Mouse (Mus musculus): Measurements from ENCODE around the gene Prss16. TPM values are rescaled to one million over a fixed set of nuclear protein-coding genes. Genes with fewer than 3 reads are reported as not detected.

The Prss16 gene
- polyA plus RNA-seq, 1 experiment from 2014 or later, result not detected

GRCm38 (mm10) chr13:21993957-21994738, 15.4 kb downstream of the Prss16 start:
- H3K27me3 ChIP-seq (ENCODE audit: control insufficient read depth, insufficient read depth, low read length), result peaks cover 48% of the 10 kb centered on the region
- H3K4me2 ChIP-seq (ENCODE audit: low read depth, low read length), result no peak overlapping the region
- H3K4me3 ChIP-seq (ENCODE audit: low read depth, low read length), result no peak overlapping the region
- no peak overlapping the region for H3K27ac ChIP-seq (ENCODE audit: low read depth, low read length)
- 2% methylated on average over 22 of the region's 22 CpGs for WGBS
- H3K9me3 ChIP-seq (ENCODE audit: control insufficient read depth, low read length), result no peaks in the 10 kb centered on the region
- H3K9ac ChIP-seq (replicated peaks; ENCODE audit: low read depth, low read length), result no peak overlapping the region
- H3K36me3 ChIP-seq (ENCODE audit: control insufficient read depth, insufficient read depth, low read length), result no peaks in the 10 kb centered on the region
- ATAC-seq (ENCODE audit: low read depth), result no peak
- no peaks in the 10 kb centered on the region for H3K4me1 ChIP-seq (ENCODE audit: control insufficient read depth, insufficient read depth, low read length)

GRCm38 (mm10) chr13:21992550-21992949, 17.0 kb downstream of the Prss16 start:
- H3K4me3 ChIP-seq (ENCODE audit: low read depth, low read length), result no peak overlapping the region
- ATAC-seq (ENCODE audit: low read depth), result no peak
- H3K27me3 ChIP-seq (ENCODE audit: control insufficient read depth, insufficient read depth, low read length), result peaks cover 33% of the 10 kb centered on the region
- no peaks in the 10 kb centered on the region for H3K36me3 ChIP-seq (ENCODE audit: control insufficient read depth, insufficient read depth, low read length)
- no peak overlapping the region for H3K9ac ChIP-seq (replicated peaks; ENCODE audit: low read depth, low read length)
- H3K4me1 ChIP-seq (ENCODE audit: control insufficient read depth, insufficient read depth, low read length), result no peaks in the 10 kb centered on the region
- H3K27ac ChIP-seq (ENCODE audit: low read depth, low read length), result no peak overlapping the region
- no peak overlapping the region for H3K4me2 ChIP-seq (ENCODE audit: low read depth, low read length)
- WGBS, result 86% methylated on average over 5 of the region's 5 CpGs
- H3K9me3 ChIP-seq (ENCODE audit: control insufficient read depth, low read length), result no peaks in the 10 kb centered on the region

GRCm38 (mm10) chr13:21984486-21984885, 25.1 kb downstream of the Prss16 start:
- Histone ChIP-seq H3K9me3 (ENCODE audit: control insufficient read depth, low read length) (no peaks in the 10 kb centered on the region), H3K4me1 (ENCODE audit: control insufficient read depth, insufficient read depth, low read length) (peaks cover 3% of the 10 kb centered on the region; the same call in 1 of the 2 replicates), H3K4me2 (ENCODE audit: low read depth, low read length) (no peak overlapping the region), H3K36me3 (ENCODE audit: control insufficient read depth, insufficient read depth, low read length) (no peaks in the 10 kb centered on the region), H3K9ac (replicated peaks; ENCODE audit: low read depth, low read length) (no peak overlapping the region), H3K27me3 (ENCODE audit: control insufficient read depth, insufficient read depth, low read length) (peaks cover 35% of the 10 kb centered on the region), H3K27ac (ENCODE audit: low read depth, low read length) (no peak overlapping the region), H3K4me3 (ENCODE audit: low read depth, low read length) (no peak overlapping the region)
- WGBS, result 86% methylated on average over 2 of the region's 2 CpGs
- ATAC-seq (ENCODE audit: low read depth), result no peak

- Histone ChIP-seq H3K4me3 (ENCODE audit: low read depth, low read length) (peak overlapping the region; percentile 50), H3K36me3 (ENCODE audit: control insufficient read depth, insufficient read depth, low read length) (no peaks in the 10 kb centered on the region), H3K27ac (ENCODE audit: low read depth, low read length) (no peak overlapping the region), H3K9me3 (ENCODE audit: control insufficient read depth, low read length) (no peaks in the 10 kb centered on the region), H3K9ac (replicated peaks; ENCODE audit: low read depth, low read length) (peak overlapping the region; percentile 60), H3K4me1 (ENCODE audit: control insufficient read depth, insufficient read depth, low read length) (peaks cover 3% of the 10 kb centered on the region; the same call in 1 of the 2 replicates), H3K4me2 (ENCODE audit: low read depth, low read length) (peak overlapping the region; percentile 95), H3K27me3 (ENCODE audit: control insufficient read depth, insufficient read depth, low read length) (peaks cover 35% of the 10 kb centered on the region)
- ATAC-seq (ENCODE audit: low read depth), result no peak
- 5% methylated on average over 17 of the region's 17 CpGs for WGBS
Observed at GRCm38 (mm10) chr13:21981803-21982193, 27.7 kb downstream of the Prss16 start.

GRCm38 (mm10) chr13:21980981-21981802, 28.4 kb downstream of the Prss16 start, which contains the start of gene Pom121l2:
Gene Pom121l2, plus strand, starts transcription at chr13:21981194.
- no peak within 1 kb of the TSS for H3K27ac ChIP-seq (ENCODE audit: low read depth, low read length)
- H3K4me1 ChIP-seq (ENCODE audit: control insufficient read depth, insufficient read depth, low read length), result peaks cover 3% of the 10 kb centered on the region; the same call in 1 of the 2 replicates
- H3K9me3 ChIP-seq (ENCODE audit: control insufficient read depth, low read length), result no peaks in the 10 kb centered on the region
- under 1% methylated on average over 58 of the region's 58 CpGs for WGBS
- peak within 1 kb of the TSS; percentile 60 for H3K9ac ChIP-seq (replicated peaks; ENCODE audit: low read depth, low read length)
- peaks cover 32% of the 10 kb centered on the region for H3K27me3 ChIP-seq (ENCODE audit: control insufficient read depth, insufficient read depth, low read length)
- peak; percentile 72; the same call in 1 of the 2 replicates for ATAC-seq (ENCODE audit: low read depth)
- H3K36me3 ChIP-seq (ENCODE audit: control insufficient read depth, insufficient read depth, low read length), result no peaks in the 10 kb centered on the region
- peak within 1 kb of the TSS; percentile 95 for H3K4me2 ChIP-seq (ENCODE audit: low read depth, low read length)
- peak within 1 kb of the TSS; percentile 50 for H3K4me3 ChIP-seq (ENCODE audit: low read depth, low read length)

GRCm38 (mm10) chr13:21974726-21975473, 34.6 kb downstream of the Prss16 start:
- Histone ChIP-seq H3K36me3 (ENCODE audit: control insufficient read depth, insufficient read depth, low read length) (no peaks in the 10 kb centered on the region), H3K27me3 (ENCODE audit: control insufficient read depth, insufficient read depth, low read length) (no peaks in the 10 kb centered on the region), H3K4me3 (ENCODE audit: low read depth, low read length) (peak overlapping the region; percentile 63), H3K9me3 (ENCODE audit: control insufficient read depth, low read length) (no peaks in the 10 kb centered on the region), H3K4me2 (ENCODE audit: low read depth, low read length) (peak overlapping the region; percentile 43), H3K4me1 (ENCODE audit: control insufficient read depth, insufficient read depth, low read length) (no peaks in the 10 kb centered on the region), H3K27ac (ENCODE audit: low read depth, low read length) (peak overlapping the region; percentile 84), H3K9ac (replicated peaks; ENCODE audit: low read depth, low read length) (peak overlapping the region; percentile 82)
- ATAC-seq (ENCODE audit: low read depth), result peak; percentile 97
- 5% methylated on average over 20 of the region's 20 CpGs for WGBS

GRCm38 (mm10) chr13:21974221-21974725, 35.3 kb downstream of the Prss16 start:
- peak overlapping the region; percentile 84 for H3K27ac ChIP-seq (ENCODE audit: low read depth, low read length)
- H3K27me3 ChIP-seq (ENCODE audit: control insufficient read depth, insufficient read depth, low read length), result no peaks in the 10 kb centered on the region
- peak overlapping the region; percentile 82 for H3K9ac ChIP-seq (replicated peaks; ENCODE audit: low read depth, low read length)
- peak; percentile 90 for ATAC-seq (ENCODE audit: low read depth)
- H3K4me3 ChIP-seq (ENCODE audit: low read depth, low read length), result peak overlapping the region; percentile 63
- H3K4me1 ChIP-seq (ENCODE audit: control insufficient read depth, insufficient read depth, low read length), result no peaks in the 10 kb centered on the region
- H3K4me2 ChIP-seq (ENCODE audit: low read depth, low read length), result peak overlapping the region; percentile 43
- under 1% methylated on average over 23 of the region's 23 CpGs for WGBS
- H3K36me3 ChIP-seq (ENCODE audit: control insufficient read depth, insufficient read depth, low read length), result no peaks in the 10 kb centered on the region
- no peaks in the 10 kb centered on the region for H3K9me3 ChIP-seq (ENCODE audit: control insufficient read depth, low read length)

- no peak overlapping the region for H3K27ac ChIP-seq (ENCODE audit: low read depth, low read length)
- 39% methylated on average over 3 of the region's 3 CpGs for WGBS
- no peak overlapping the region for H3K9ac ChIP-seq (replicated peaks; ENCODE audit: low read depth, low read length)
- H3K36me3 ChIP-seq (ENCODE audit: control insufficient read depth, insufficient read depth, low read length), result no peaks in the 10 kb centered on the region
- no peaks in the 10 kb centered on the region for H3K4me1 ChIP-seq (ENCODE audit: control insufficient read depth, insufficient read depth, low read length)
- H3K4me3 ChIP-seq (ENCODE audit: low read depth, low read length), result no peak overlapping the region
- H3K4me2 ChIP-seq (ENCODE audit: low read depth, low read length), result no peak overlapping the region
- no peak for ATAC-seq (ENCODE audit: low read depth)
- no peaks in the 10 kb centered on the region for H3K27me3 ChIP-seq (ENCODE audit: control insufficient read depth, insufficient read depth, low read length)
- H3K9me3 ChIP-seq (ENCODE audit: control insufficient read depth, low read length), result no peaks in the 10 kb centered on the region
Observed at GRCm38 (mm10) chr13:21971641-21972040, 37.9 kb downstream of the Prss16 start.

Measured in neural tube, embryonic 14.5 days (tissue).